Mouse (Mus musculus): ENCODE measurements around the gene Pxk.

The Pxk gene

DNA sequence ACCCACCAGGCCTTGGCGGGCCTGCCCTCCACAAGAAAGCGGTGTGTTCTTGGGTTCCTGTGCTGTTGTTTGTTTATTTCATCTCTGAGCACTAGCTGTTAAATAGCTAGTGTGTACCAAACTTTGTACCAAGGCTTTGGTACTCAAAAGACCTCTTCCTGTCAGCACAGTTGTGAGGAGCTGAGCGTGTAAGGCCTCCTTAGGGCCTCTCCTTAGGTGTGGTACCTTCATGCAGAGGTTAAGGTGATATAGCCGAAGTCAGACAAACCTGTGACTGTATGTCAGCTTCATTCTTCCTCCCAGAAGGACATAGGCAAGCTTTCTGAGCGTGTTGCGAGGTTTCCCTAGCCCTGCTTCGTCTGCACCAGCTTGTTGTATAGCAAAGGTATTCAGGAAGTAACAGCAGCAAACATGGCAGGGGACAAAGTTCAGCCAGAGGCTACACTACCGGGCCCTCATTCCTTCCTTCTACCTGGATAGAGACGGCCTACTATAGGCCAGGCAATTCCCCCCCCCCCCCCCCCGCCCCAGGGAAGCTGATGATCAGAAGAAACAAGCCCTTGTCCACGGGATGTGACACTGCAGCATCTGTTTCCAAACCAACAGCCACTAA, 48.7 kb downstream of the Pxk start:
- DNase-seq (ENCODE audit: low spot score) = no peak

- no peak for DNase-seq (ENCODE audit: low spot score)
Observed at GRCm38 (mm10) chr14:8148842-8149241, 50.8 kb downstream of the Pxk start.

DNA sequence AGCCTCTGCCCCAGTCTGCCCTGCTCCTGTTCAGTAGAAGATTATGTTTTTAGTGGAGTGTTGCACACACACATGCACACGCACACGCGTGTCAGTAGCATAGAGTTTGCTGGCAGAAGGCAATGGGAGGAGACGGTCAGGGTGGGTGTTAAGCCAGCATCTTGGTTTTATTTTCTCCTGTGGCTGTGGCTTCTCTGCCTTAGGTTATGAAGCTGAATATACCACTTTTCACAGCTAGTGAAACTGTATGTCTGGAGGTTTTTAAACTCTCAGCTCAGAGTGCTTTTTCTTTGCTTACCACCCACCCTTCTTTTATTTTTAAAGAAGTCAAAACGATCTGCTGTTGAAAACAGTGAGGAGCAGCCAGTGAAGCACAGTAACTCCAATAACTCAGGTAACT, 53.7 kb downstream of the Pxk start:
- DNase-seq (ENCODE audit: low spot score) = no peak

DNA sequence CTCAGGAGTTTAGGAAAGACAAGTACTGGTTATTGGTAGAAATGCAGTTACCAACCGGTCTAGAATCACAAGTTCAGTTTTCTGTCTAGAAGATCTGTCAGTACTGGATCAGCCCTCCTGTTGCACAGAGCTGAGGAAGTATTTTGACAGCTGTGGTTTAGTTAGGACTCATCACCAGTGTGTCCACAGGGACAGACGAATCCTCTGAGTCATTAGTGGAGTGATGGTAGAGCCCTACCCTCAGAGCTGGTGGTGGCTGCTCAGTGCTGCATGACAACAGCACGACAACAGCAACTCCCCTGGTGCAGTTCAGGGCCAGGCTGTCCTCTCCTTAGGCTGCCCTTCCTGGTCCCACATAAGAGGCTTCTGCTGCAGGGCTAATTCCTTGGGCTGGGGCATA, 56.1 kb downstream of the Pxk start:
- no peak for DNase-seq (ENCODE audit: low spot score)

GRCm38 (mm10) chr14:8156947-8157346, 58.9 kb downstream of the Pxk start:
- DNase-seq (ENCODE audit: low spot score) = peak; percentile 17

DNA sequence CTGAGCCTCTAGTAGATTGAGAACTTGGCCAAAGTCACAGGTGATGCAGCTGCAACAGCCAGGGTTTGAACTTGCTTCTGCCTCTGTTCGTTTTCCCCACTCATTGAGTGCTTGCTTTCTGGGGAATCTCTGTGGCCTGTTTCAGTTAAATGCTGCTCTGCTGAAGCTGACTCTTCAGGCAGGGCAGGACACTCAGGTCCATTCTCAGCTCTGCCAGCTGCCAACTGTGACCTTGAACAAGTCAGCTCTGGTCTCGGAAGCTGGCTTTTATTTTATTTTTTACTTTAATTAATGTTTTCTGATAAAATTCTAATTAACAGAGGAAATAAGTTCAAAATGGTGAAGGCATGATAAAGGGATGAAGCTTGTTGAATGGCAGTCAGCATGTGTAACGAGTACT, 60.7 kb downstream of the Pxk start:
- DNase-seq (ENCODE audit: low spot score) = no peak

GRCm38 (mm10) chr14:8159141-8159540, 61.1 kb downstream of the Pxk start:
- DNase-seq (ENCODE audit: low spot score) = no peak

DNA sequence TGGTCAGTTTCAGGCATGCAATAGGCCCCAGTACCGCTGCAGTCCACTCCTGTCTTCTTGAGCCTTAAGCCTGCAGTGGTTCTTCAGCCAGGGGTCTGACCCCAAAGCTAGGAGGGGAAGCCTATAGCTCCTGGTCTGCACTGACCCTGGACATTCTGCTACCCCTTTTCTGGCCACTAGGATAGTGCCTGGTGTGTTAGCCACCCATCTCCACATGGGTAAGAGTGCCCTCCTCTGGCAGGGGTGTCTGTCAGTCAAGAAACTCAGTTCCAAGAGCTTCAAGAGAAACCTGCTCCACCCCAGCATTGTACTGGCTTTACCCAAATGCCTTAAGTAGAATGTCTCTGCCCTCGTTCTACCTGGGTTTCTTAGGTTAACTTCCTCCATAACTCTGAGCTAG, 63.8 kb downstream of the Pxk start:
- no peak for DNase-seq (ENCODE audit: low spot score)

- DNase-seq (ENCODE audit: low spot score) = no peak
Observed at GRCm38 (mm10) chr14:8164463-8164862, 66.5 kb downstream of the Pxk start.

- DNase-seq (ENCODE audit: low spot score) = peak; percentile 98
Observed at GRCm38 (mm10) chr14:8172507-8173410, 74.7 kb downstream of the Pxk start, which contains the start of gene Pdhb. Gene Pdhb (minus strand): TSS chr14:8173025.

GRCm38 (mm10) chr14:8173542-8174250, 75.7 kb downstream of the Pxk start:
- peak; percentile 47 for DNase-seq (ENCODE audit: low spot score)

DNA sequence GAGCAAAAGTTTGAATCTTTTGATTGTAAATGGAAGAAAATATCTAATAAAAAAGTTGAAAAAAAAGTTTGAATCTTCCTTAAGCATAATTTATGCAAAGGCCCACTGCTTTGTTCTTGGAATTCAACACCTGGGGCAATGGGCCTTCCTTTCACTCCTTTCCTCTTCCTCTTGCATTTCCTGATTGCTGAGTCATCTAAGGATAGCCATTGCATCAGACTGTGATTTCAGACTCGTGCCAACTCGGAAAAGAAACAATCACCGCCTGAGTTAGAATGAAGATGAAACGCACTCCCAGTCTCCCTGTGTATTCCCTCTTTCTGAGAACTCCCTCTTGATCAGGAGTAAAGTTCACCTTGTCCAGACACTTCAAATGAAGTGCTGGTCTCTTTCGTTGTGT, 76.6 kb downstream of the Pxk start:
- DNase-seq (ENCODE audit: low spot score) = peak; percentile 44

DNA sequence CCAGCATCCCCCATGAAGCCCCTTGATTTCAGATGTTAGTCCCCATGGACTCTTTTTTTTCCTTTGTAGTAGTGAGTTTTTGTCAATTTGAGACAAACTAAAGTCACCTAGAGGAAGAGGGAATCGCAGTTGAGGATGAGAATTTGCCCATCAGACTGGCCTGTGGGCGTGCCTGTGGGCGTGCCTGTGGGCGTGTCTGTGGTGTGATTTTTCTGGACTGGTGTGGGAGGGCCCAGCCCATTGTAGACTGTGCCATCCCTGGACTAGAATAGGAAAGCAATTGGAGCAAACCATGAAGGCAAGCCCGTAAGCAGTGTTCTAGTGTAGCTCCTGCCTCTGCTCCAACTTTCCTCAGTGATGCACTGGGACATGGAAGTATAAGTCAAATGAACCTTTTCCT, 78.2 kb downstream of the Pxk start:
- peak; percentile 69 for DNase-seq (ENCODE audit: low spot score)

- no peak for DNase-seq (ENCODE audit: low spot score)
Observed at GRCm38 (mm10) chr14:8180371-8181035, 82.5 kb downstream of the Pxk start.

GRCm38 (mm10) chr14:8183330-8183729, 85.3 kb downstream of the Pxk start:
- DNase-seq (ENCODE audit: low spot score) = no peak

DNA sequence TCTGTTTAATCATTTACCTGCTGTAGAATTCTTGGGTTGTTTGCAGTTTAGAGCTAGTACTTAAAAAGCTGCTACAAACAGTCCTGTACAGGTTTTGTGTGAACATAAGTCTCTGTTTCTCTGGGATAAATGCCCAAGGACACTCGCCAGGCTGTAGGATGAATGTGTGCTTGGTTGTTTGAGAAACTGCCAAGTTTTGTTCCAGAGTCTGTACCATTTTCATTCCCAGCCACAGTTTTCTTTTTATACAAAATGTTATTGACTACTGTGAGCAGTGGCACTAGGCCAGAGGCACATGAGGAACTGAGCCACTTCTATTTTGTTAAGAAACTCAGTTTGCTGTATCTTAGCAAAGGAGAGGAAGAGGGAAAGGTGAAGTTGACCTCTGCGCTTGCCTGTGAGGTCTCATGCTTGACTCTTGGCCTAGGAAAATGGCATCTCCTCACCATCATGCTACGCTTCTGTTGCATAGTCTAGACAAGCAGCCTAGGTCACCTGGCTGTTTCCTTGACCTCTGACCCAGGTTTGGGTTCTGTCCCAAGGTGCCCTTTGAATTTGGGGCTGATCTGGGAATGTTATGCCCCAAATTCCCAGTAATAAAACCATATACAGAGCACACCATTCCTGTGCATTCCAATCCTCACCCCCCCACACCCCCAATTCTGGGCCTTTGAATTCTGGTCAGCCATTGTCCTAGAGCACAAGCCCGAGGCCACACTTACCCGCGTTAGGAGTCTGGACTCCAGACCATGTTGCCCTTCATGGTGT, 88.5 kb downstream of the Pxk start:
- DNase-seq (ENCODE audit: low spot score) = no peak

- DNase-seq (ENCODE audit: low spot score) = no peak
Observed at GRCm38 (mm10) chr14:8190556-8190955, 92.5 kb downstream of the Pxk start.

GRCm38 (mm10) chr14:8191331-8191965, 93.4 kb downstream of the Pxk start:
- DNase-seq (ENCODE audit: low spot score) = no peak

DNA sequence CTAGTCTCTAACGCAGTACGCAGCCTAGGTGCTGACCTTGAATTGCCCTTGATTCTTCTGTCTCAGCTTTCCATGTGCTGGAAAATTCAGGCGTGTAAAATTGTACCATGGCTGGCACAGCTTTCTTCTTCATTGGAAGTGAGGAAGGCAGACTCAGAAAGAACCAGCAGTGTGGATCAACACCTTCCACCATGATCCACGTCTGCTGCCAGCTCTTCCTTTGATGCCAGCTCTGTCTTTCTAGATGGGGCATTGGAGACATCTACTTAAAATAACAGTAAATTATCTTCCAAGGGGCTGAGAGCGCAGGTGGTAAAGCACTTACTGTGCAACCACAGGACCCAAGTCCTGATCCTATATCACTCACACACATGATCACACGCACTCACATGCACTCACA, 94.7 kb downstream of the Pxk start:
- no peak for DNase-seq (ENCODE audit: low spot score)

DNA sequence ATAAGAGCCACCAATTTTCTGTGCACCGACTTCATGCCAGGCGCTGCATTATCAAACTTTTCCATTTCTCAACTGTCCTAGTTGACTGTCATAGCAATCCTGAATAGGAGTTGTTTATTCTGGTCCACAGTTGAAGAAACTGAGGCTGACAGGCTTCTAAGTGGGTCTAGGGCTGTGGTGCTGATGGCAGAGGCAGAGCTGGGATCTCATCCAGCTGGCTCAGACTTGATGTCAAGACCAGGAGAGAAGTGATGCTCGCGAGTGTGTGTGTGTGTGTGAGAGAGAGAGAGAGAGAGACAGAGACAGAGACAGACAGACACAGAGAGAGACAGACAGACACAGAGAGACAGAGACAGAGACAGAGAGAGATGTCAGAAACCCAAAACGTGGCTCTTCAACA, 102.8 kb downstream of the Pxk start:
- DNase-seq (ENCODE audit: low spot score) = no peak

DNA sequence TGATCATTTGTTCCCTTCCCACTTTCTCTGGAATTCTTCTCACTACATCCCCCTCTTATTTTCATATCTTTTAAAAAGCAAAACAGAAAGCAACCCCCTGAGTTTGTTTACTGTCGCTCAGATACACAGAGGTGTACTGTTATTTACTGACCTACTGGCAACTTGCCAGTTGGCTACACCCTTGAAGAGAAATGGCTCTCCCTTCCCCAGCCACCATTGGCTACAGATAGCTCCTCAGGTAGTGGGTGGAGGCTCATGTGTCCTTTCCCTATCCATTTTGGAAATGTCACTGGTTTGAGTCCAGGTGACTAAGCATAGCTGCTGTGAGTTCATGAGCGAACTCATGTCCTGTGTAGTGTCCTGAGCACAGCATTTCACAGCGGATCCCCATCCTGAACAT, 103.7 kb downstream of the Pxk start:
- DNase-seq (ENCODE audit: low spot score) = no peak

Data from MN1 (cell line).